Mouse (Mus musculus) liver, postnatal 0 days (tissue): ENCODE data around the gene Spsb1. TPM values are rescaled to one million over a fixed set of nuclear protein-coding genes. Genes with fewer than 3 reads are reported as not detected.

Experiments used
- ATAC-seq: fragments of 200-750 bp; cut with Nextera tagmentation; 2 replicates; pipeline ENCODE4 v1.8.0; 2017; ENCODE audit warnings: mild to moderate bottlenecking, moderate library complexity
- DNase-seq: peaks from one replicate; pipeline ENCODE4 v3.0.0-alpha.2; 2016
- H3K27ac ChIP-seq: fragments of 300-500 bp; sonication (generic); 2 replicates; pipeline ENCODE4 v1.5.1; 2014; ENCODE audit warnings: antibody characterized with exemption, moderate library complexity, mild to moderate bottlenecking, low read depth
- H3K27me3 ChIP-seq: fragments of 300-500 bp; sonication (generic); 2 replicates; pipeline ENCODE4 v1.6.1; 2014; ENCODE audit warnings: low read length, control low read depth, mixed read lengths; ENCODE audit not compliant: insufficient read depth
- H3K36me3 ChIP-seq: fragments of 300-500 bp; sonication (generic); replicated peaks from 2 replicates; pipeline ENCODE4 v1.6.1; 2014; ENCODE audit warnings: mild to moderate bottlenecking, control low read depth, low read length, moderate library complexity, mixed read lengths; ENCODE audit not compliant: insufficient read depth
- H3K4me1 ChIP-seq: fragments of 300-500 bp; sonication (generic); 2 replicates; pipeline ENCODE4 v1.6.1; 2014; ENCODE audit warnings: antibody characterized with exemption, mild to moderate bottlenecking, control low read depth; ENCODE audit not compliant: insufficient read depth
- H3K4me2 ChIP-seq: fragments of 300-500 bp; sonication (generic); 2 replicates; pipeline ENCODE4 v1.6.1; 2014; ENCODE audit warnings: low read depth, mild to moderate bottlenecking, low read length, moderate library complexity, mixed read lengths
- H3K4me3 ChIP-seq: fragments of 300-500 bp; sonication (generic); 2 replicates; pipeline ENCODE4 v1.5.1; 2014; ENCODE audit warnings: low read depth, low read length
- H3K9ac ChIP-seq: fragments of 300-500 bp; sonication (generic); replicated peaks from 2 replicates; pipeline ENCODE4 v1.6.1; 2014; ENCODE audit warnings: mild to moderate bottlenecking, moderate library complexity
- H3K9me3 ChIP-seq: fragments of 300-500 bp; sonication (generic); 2 replicates; pipeline ENCODE4 v1.6.1; 2016; ENCODE audit warnings: mild to moderate bottlenecking, control low read depth, low read length, mixed read lengths
- CTCF ChIP-seq: sonication (generic); IDR thresholded peaks from 2 replicates; pipeline ENCODE4 v1.5.1; 2016; ENCODE audit warnings: antibody characterized with exemption, low read depth
- EP300 ChIP-seq: IDR thresholded peaks from 2 replicates; pipeline ENCODE4 v1.6.1; 2016; ENCODE audit warnings: antibody characterized with exemption, low read depth, mild to moderate bottlenecking
- WGBS: fragments of 180-500 bp; shearing (Covaris S2); extraction: QIAGEN DNeasy Blood & Tissue Kit; methylation state at CpG from one replicate; pipeline ENCODE4 v1.1.7; 2014; ENCODE audit not compliant: insufficient replicate concordance; 5-methylcytosine and 5-hydroxymethylcytosine counted together
- polyA plus RNA-seq: library from polyadenylated mRNA; unstranded; fragments of >200 nt; fragmentation: Nextera tagmentation; extraction: Ambion mirVana; gene quantifications from 2 replicates; pipeline ENCODE4 v1.2.1, GENCODE M21; 2015

The Spsb1 gene
- polyA plus RNA-seq, 1 experiment from 2014 or later: 1.7 TPM

DNA sequence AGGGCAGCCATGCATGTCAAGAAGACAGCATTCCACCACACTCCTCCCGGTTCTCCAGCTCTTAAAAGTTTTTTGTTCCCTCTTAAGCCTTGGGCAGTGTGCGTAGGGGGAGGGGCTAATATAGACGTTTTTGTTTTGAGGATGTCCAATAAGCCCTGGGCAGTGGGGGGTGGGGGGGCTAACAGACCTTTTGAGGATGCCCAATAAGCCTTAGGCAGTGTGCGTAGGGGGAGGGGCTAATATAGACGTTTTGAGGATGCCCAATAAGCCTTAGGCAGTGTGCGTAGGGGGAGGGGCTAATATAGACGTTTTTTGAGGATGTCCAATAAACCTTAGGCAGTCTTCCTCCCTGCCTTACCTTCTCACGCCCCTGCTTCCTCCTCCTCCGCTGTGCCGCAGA, 5.0 kb upstream of the Spsb1 start:
- H3K27ac ChIP-seq: no peak overlapping the region
- no peak overlapping the region for H3K4me3 ChIP-seq
- no peak overlapping the region for H3K4me2 ChIP-seq
- DNase-seq: no peak
- no peak for ATAC-seq
- H3K27me3 ChIP-seq: peaks cover 24% of the 10 kb centered on the region
- WGBS: 52% methylated on average over 10 of the region's 10 CpGs
- H3K9ac ChIP-seq: no peak overlapping the region
- H3K4me1 ChIP-seq: peaks cover 8% of the 10 kb centered on the region
- TF ChIP-seq CTCF (no peak), EP300 (no peak)
- no peaks in the 10 kb centered on the region for H3K36me3 ChIP-seq
- H3K9me3 ChIP-seq: no peaks in the 10 kb centered on the region

DNA sequence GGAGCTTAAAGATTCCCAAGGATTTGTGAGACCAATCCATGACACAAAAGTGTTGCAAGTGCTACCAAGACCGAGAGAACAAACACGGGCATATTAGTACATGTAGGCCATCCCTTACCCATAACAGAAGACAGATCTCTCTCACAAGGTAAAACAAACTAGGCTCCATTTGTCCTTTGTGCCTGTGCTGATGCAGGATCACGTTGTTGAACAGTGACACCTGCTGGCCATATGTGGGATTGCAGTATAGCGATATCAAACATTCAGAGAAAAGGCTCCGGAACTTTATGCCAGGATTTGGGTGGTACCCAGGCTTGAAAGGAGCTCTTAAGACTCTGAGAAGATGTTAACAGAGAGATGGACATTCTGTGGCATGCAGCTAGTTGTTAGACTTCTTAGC, 3.7 kb upstream of the Spsb1 start:
- Histone ChIP-seq H3K9me3 (no peaks in the 10 kb centered on the region), H3K27me3 (peaks cover 35% of the 10 kb centered on the region), H3K4me1 (peaks cover 7% of the 10 kb centered on the region), H3K27ac (no peak overlapping the region), H3K4me2 (no peak overlapping the region), H3K36me3 (no peaks in the 10 kb centered on the region), H3K4me3 (no peak overlapping the region), H3K9ac (no peak overlapping the region)
- DNase-seq (peak; percentile 82), ATAC-seq (no peak)
- TF ChIP-seq EP300 (no peak), CTCF (peak; percentile 97)
- WGBS: 5% methylated on average over 5 of the region's 5 CpGs

DNA sequence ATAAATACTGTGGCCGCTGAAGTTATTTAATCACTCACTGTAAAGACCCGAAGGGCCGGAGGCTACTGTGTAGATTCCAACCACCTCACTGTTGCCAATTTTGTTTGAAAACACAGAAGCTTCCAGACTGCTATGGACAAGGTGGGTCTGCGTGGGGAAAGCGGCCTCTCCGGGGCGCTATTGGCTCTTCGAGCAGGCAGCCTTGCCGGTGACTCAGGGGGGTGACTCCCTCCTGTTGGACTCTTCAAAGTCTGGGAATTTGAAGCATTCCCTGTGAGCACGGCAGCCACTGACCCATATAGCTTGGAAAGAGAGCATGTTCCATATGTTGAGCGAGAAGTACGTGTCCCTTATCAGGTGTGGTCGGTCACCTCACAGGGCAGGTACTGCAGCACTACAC, 1.2 kb upstream of the Spsb1 start:
- Histone ChIP-seq H3K4me3 (no peak overlapping the region), H3K36me3 (no peaks in the 10 kb centered on the region), H3K27ac (no peak overlapping the region), H3K4me1 (peaks cover 7% of the 10 kb centered on the region), H3K9ac (no peak overlapping the region), H3K9me3 (no peaks in the 10 kb centered on the region), H3K4me2 (no peak overlapping the region), H3K27me3 (peaks cover 50% of the 10 kb centered on the region)
- TF ChIP-seq CTCF (no peak), EP300 (no peak)
- WGBS: 52% methylated on average over 13 of the region's 13 CpGs
- ATAC-seq (no peak), DNase-seq (no peak)

DNA sequence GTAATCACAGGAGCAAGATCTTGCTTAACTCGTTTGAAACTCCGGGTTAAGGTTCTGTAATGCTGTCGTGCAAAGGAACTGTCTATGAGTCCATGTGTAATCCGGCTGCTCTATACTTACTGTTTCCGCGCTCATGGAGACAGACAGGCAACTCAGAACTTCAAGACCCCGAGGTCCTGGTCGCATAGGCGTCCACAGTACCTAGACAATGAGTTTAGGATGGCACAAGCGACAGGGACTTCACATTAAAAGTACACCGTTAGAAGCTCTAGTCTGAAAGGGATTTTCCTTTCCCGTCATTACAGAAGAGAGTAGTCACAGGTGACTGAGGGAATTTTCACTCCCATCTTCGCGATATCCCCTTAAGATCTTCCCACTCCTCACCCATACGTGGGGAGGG, 788 bp upstream of the Spsb1 start:
- peak overlapping the region; percentile 96 for H3K4me2 ChIP-seq
- no peak overlapping the region for H3K27ac ChIP-seq
- H3K4me1 ChIP-seq: peaks cover 7% of the 10 kb centered on the region
- H3K9ac ChIP-seq: no peak overlapping the region
- H3K36me3 ChIP-seq: no peaks in the 10 kb centered on the region
- ATAC-seq (peak; percentile 6; the same call in 1 of the 2 replicates), DNase-seq (no peak)
- no peak for TF ChIP-seq CTCF
- TF ChIP-seq EP300: no peak
- H3K27me3 ChIP-seq: peaks cover 50% of the 10 kb centered on the region
- no peaks in the 10 kb centered on the region for H3K9me3 ChIP-seq
- 18% methylated on average over 15 of the region's 15 CpGs for WGBS
- H3K4me3 ChIP-seq: no peak overlapping the region; the same call in 1 of the 2 replicates

DNA sequence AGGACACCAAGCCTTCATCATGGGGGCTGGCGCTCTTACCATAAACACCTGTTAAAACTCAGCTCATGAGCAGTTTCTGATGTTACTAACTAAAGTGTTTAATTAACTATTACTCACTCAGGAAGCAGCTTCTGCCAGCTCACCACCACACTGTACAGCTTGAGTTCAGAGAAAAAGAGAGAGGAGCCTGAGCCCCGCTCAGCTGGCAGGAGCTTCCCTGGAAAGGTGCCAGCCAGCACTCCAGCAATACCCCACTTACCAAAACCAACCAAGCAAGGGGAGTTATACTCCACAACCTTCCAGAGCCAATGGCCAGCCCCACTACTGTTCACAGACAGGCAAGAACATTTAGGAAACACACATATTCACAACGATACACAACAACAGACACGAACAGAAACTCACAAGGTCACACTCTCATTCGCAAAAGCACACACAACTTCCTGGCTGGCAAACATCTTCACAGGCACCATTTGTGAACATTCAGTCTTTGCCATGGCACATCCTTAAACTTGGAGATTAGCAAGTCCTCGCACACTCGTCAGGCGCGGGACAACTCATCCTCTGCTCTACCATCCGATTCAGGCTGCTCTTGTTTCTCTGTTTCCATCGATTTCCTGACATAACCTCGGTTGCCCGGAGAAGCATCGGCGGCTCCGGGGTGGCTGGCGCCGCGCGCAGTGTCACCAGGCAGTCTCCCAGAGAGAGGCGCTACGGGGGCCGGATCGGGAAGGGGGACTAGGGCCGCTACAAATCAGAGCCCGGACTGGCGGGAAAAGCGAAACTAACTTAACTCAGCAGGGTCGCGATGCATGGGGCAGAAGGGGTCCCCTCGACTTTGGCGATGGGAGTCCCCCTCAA, 992 bp downstream of the Spsb1 start:
- H3K36me3 ChIP-seq: no peaks in the 10 kb centered on the region
- peak overlapping the region; percentile 64 for H3K4me3 ChIP-seq
- peak overlapping the region; percentile 96 for H3K4me2 ChIP-seq
- no peak; the same call in 1 of the 2 replicates for ATAC-seq
- DNase-seq: peak; percentile 60
- H3K9me3 ChIP-seq: no peaks in the 10 kb centered on the region
- no peak overlapping the region for H3K27ac ChIP-seq
- H3K4me1 ChIP-seq: peaks cover 7% of the 10 kb centered on the region
- H3K27me3 ChIP-seq: peaks cover 56% of the 10 kb centered on the region
- peak overlapping the region; percentile 63 for H3K9ac ChIP-seq
- TF ChIP-seq EP300 (no peak), CTCF (no peak)
- 5% methylated on average over 32 of the region's 32 CpGs for WGBS

DNA sequence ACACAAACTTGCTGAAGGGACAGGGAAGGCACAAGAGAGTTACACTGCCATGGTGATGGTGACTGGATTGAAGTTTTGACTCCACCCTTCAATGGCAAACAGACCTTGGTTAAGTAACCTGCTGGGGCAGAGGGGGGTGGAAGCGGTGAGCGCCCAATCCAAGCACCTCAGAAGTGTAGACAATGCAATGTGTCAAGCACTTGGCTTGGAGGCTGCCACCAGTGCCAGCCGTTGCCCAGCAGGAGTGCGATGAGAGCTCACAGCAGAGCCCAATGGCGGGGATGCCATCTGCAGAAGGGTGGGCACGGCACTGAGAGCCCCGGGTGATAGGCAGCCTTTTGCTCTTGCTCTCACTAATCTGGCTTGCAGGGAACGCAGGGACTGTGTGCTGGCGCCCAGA, 2.6 kb downstream of the Spsb1 start:
- Histone ChIP-seq H3K9ac (no peak overlapping the region), H3K4me2 (no peak overlapping the region), H3K36me3 (no peaks in the 10 kb centered on the region), H3K4me1 (peaks cover 7% of the 10 kb centered on the region), H3K27ac (no peak overlapping the region), H3K27me3 (peaks cover 53% of the 10 kb centered on the region), H3K9me3 (no peaks in the 10 kb centered on the region), H3K4me3 (no peak overlapping the region)
- WGBS: 77% methylated on average over 9 of the region's 9 CpGs
- DNase-seq: no peak
- ATAC-seq: no peak
- TF ChIP-seq CTCF (no peak), EP300 (no peak)
